Mouse (Mus musculus) heart, adult 8-10 months (tissue): ENCODE results near the gene Rgl3. TPM values are rescaled to one million over a fixed set of nuclear protein-coding genes. Genes with fewer than 3 reads are reported as not detected.

Experiments
- DNase-seq: peaks from one replicate; pipeline ENCODE4 v3.0.0; 2022; ENCODE audit warnings: low spot score
- total RNA-seq, 4 experiments: library from RNA; stranded (reverse); gene quantifications; 2 replicates each; pipeline ENCODE4 v1.2.4; 2022

The Rgl3 gene
- total RNA-seq, 4 experiments from 2014 or later, result 4.1 to 5.9 (median 4.3) TPM

GRCm38 (mm10) chr9:21923036-21923435 is 66.2 kb downstream of the Rgl3 start:
- no peak for DNase-seq

Other genes with a start within 250 kb of the Rgl3 start
- gene Spc24, start 229.1 kb downstream of the Rgl3 start, total RNA-seq, result 1 to 10 TPM; 5.6 to 8.6 (median 7.7) TPM
- 10 to 100 TPM; 64.2 to 67.2 (median 65.6) TPM for gene Kank2, start 190.7 kb downstream of the Rgl3 start, total RNA-seq
- under 1 TPM in 1 of 4 experiments, not detected in 3; 0.38 TPM for gene Angptl8, start 153.9 kb downstream of the Rgl3 start, total RNA-seq
- 10 to 100 TPM; 27.3 to 35.7 (median 30.7) TPM for gene Dock6, start 136.8 kb downstream of the Rgl3 start, total RNA-seq
- gene Rab3d, start 71.3 kb downstream of the Rgl3 start, total RNA-seq, result 10 to 100 TPM; 13.2 to 16.4 (median 15.4) TPM
- gene Ccdc159, start 62.0 kb downstream of the Rgl3 start, total RNA-seq, result 1 to 10 TPM; 4.9 to 7.4 (median 5.6) TPM
- gene Tmem205, start 61.9 kb downstream of the Rgl3 start, total RNA-seq, result 10 to 100 TPM; 80.1 to 91.4 (median 86.9) TPM
- 1 to 10 TPM; 2.1 to 3.8 (median 3.2) TPM for gene Plppr2, start 52.4 kb downstream of the Rgl3 start, total RNA-seq
- 1 to 10 TPM; 8.5 to 8.9 (median 8.7) TPM for gene Swsap1, start 33.7 kb downstream of the Rgl3 start, total RNA-seq
- 1 to 10 TPM; 1.6 to 2.9 (median 2.3) TPM for gene Epor, start 25.9 kb downstream of the Rgl3 start, total RNA-seq
- not detected for gene Ccdc151, start 13.2 kb upstream of the Rgl3 start, total RNA-seq
- gene Prkcsh, start 13.4 kb upstream of the Rgl3 start, total RNA-seq, result 10 to 100 TPM; 61.9 to 67.3 (median 65.5) TPM
- gene Elavl3, start 62.6 kb upstream of the Rgl3 start, total RNA-seq, result under 1 TPM; 0.08 to 0.25 (median 0.11) TPM
- under 1 TPM in 1 of 4 experiments, not detected in 3; 0.66 TPM for gene Gm49318, start 81.8 kb upstream of the Rgl3 start, total RNA-seq
- 1 to 10 TPM; 3.0 to 5.0 (median 4.7) TPM for gene Zfp653, start 81.9 kb upstream of the Rgl3 start, total RNA-seq
- 100 to 1,000 TPM; 101 to 109 (median 106) TPM for gene Ecsit, start 96.0 kb upstream of the Rgl3 start, total RNA-seq
- gene Cnn1, start 109.8 kb upstream of the Rgl3 start, total RNA-seq, result 1 to 10 TPM; 3.4 to 8.7 (median 6.1) TPM
- gene Elof1, start 127.7 kb upstream of the Rgl3 start, total RNA-seq, result 10 to 100 TPM; 34.9 to 42.6 (median 39.3) TPM
- gene Acp5, start 146.3 kb upstream of the Rgl3 start, total RNA-seq, result 1 to 10 TPM in 3 of 4 experiments, under 1 TPM in 1; 0.98 to 1.6 (median 1.2) TPM
- gene Pigyl, start 167.4 kb upstream of the Rgl3 start, total RNA-seq, result 10 to 100 TPM; 48.6 to 53.6 (median 50.1) TPM
- gene Zfp872, start 198.6 kb upstream of the Rgl3 start, total RNA-seq, result under 1 TPM in 3 of 4 experiments, not detected in 1; 0.09 to 0.16 (median 0.16) TPM
- gene Zfp809, start 236.3 kb upstream of the Rgl3 start, total RNA-seq, result 10 to 100 TPM; 23.0 to 29.1 (median 28.4) TPM